In the genomic region with DNA sequence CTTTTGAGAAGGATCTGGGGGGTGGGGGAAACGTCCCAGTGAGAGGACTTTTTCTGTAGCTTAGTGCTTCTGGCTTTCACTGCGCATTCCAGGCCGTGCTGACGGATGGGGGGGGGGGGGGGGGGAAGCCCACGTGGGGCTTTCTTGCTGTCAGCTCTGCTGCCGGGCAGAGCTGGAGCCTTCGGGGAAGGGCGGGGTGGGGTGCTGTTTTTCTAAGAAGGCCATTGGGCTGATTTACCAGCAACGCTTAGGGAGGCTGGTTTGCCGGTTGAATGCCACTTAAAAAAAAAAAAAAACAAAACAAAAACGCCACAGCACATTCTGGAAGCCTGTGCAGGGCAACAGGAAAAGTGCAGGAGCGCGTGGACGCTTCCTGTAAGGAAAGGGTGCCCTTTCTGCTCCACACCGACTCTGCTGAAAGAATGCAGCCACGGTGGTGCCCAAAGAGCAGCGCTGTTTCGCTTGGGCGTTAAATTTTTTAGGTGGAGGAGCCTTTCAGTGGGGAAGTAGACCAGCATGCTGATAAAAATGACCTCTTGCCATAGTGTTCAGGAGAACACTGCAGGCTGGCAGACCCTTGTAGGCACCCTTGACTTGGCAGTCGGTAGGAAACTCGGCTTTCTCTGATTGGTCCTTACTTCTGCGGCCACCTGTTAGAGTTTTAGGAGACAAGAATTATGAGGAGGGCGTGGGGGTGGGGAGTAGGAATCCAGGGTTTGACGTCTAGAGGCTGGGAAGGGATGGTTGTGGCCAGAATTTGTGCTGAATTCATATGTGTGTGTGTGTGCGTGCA, we compare ENCODE assay signal across 7 mouse cellular contexts. TPM values are rescaled to one million over a fixed set of nuclear protein-coding genes. Genes with fewer than 3 reads are reported as not detected.
DNase-seq lines count a peak whose midpoint lies in the region; ATAC-seq and TF ChIP-seq lines count a peak whose summit lies in the region.

No protein-coding gene starts in this region.

- H3K27ac ChIP-seq in forebrain, postnatal 0 days (ENCODE audit: low read depth, low read length), result no peak overlapping the region
- H3K27ac ChIP-seq in stomach, embryonic 16.5 days (ENCODE audit: low read length), result peak overlapping the region; percentile 82

- H3K9ac ChIP-seq in forebrain, postnatal 0 days, result peak overlapping the region; percentile 11; the same call in 1 of the 2 replicates
- H3K9ac ChIP-seq in stomach, embryonic 16.5 days (ENCODE audit: low read length), result peak overlapping the region; percentile 85

- peak; percentile 43 for DNase-seq in ES-CJ7 (ENCODE audit: low read depth, low spot score)
- peak; percentile 48 for DNase-seq in adrenal gland, adult 8-10 months
- no peak for DNase-seq in forebrain, postnatal 0 days
- DNase-seq in kidney, adult 9 months, result peak; percentile 72
- DNase-seq in lung, postnatal 10 days, result peak; percentile 75
- DNase-seq in layer of hippocampus, postnatal 10 days (ENCODE audit: low spot score in 2 of 2), result no peak

- no peaks in the 10 kb centered on the region for H3K9me3 ChIP-seq in forebrain, postnatal 0 days (ENCODE audit: low read length)
- H3K9me3 ChIP-seq in stomach, embryonic 16.5 days (replicated peaks; ENCODE audit: control insufficient read depth, low read length), result no peaks in the 10 kb centered on the region

- TF ChIP-seq CTCF in forebrain, postnatal 0 days (IDR thresholded peaks at IDR 0.05; ENCODE audit: low read depth), result no peak

- 6% methylated on average over 25 of the region's 25 CpGs for WGBS in forebrain, postnatal 0 days
- 4% methylated on average over 25 of the region's 25 CpGs for WGBS in stomach, embryonic 16.5 days

- 0 out of 2 replicates have a peak, but pooled peaks cover 10% of the 10 kb centered on the region for H3K4me1 ChIP-seq in forebrain, postnatal 0 days (ENCODE audit: insufficient read depth)
- peaks cover 39% of the 10 kb centered on the region for H3K4me1 ChIP-seq in stomach, embryonic 16.5 days (ENCODE audit: control insufficient read depth, insufficient read depth, low read length)

- no peak for ATAC-seq in forebrain, postnatal 0 days
- ATAC-seq in stomach, embryonic 16.5 days (ENCODE audit: insufficient read depth, low FRiP score), result no peak

- H3K27me3 ChIP-seq in forebrain, postnatal 0 days (ENCODE audit: insufficient read depth, low read length), result no peaks in the 10 kb centered on the region
- H3K27me3 ChIP-seq in stomach, embryonic 16.5 days (ENCODE audit: control insufficient read depth, insufficient read depth, low read length), result no peaks in the 10 kb centered on the region

- peak overlapping the region; percentile 99 for H3K4me2 ChIP-seq in forebrain, postnatal 0 days (ENCODE audit: low read depth)
- H3K4me2 ChIP-seq in stomach, embryonic 16.5 days (ENCODE audit: low read depth, low read length), result peak overlapping the region; percentile 96

- H3K4me3 ChIP-seq in forebrain, postnatal 0 days (ENCODE audit: low read depth, low read length), result peak overlapping the region; percentile 58
- H3K4me3 ChIP-seq in stomach, embryonic 16.5 days (replicated peaks; ENCODE audit: low read length), result peak overlapping the region; percentile 67

- no peaks in the 10 kb centered on the region for H3K36me3 ChIP-seq in forebrain, postnatal 0 days (ENCODE audit: insufficient read depth)
- no peaks in the 10 kb centered on the region for H3K36me3 ChIP-seq in stomach, embryonic 16.5 days (ENCODE audit: control insufficient read depth, insufficient read depth, low read length)

RNA-seq across cellular contexts. Expression of gene Gadd45g, which starts 3.0 kb away (rescaled TPM):
- 10 to 100 TPM; 13.3 to 61.3 (median 18.6) TPM for total RNA-seq in adrenal gland, adult 8-10 months (2022)
- total RNA-seq in forebrain, postnatal 0 days (2014; rRNA removed), result 13.8 and 13.9 TPM in 2 replicates
- 34.3 and 35.1 TPM in 2 replicates for polyA plus RNA-seq in forebrain, postnatal 0 days (2015; fragmentation: Nextera tagmentation; extraction: Ambion mirVana)
- polyA plus RNA-seq in stomach, embryonic 16.5 days (2015; fragmentation: Nextera tagmentation; extraction: Ambion mirVana), result 41.4 and 44.0 TPM in 2 replicates
- total RNA-seq in layer of hippocampus, postnatal 10 days (2021), result 10 to 100 TPM; 22.0 to 23.1 TPM

RNA-seq across cellular contexts. Expression of gene Sema4d, which starts 55.9 kb away (rescaled TPM):
- 10 to 100 TPM in 3 of 4 experiments, 1 to 10 TPM in 1; 8.9 to 23.2 (median 16.2) TPM for total RNA-seq in adrenal gland, adult 8-10 months (2022)
- total RNA-seq in forebrain, postnatal 0 days (2014; rRNA removed), result 10.2 and 16.5 TPM in 2 replicates
- polyA plus RNA-seq in forebrain, postnatal 0 days (2015; fragmentation: Nextera tagmentation; extraction: Ambion mirVana), result 9.8 and 14.2 TPM in 2 replicates
- polyA plus RNA-seq in stomach, embryonic 16.5 days (2015; fragmentation: Nextera tagmentation; extraction: Ambion mirVana), result 11.5 and 14.1 TPM in 2 replicates
- total RNA-seq in layer of hippocampus, postnatal 10 days (2021), result 10 to 100 TPM; 85.2 to 96.2 TPM

Comparison
In these comparisons a context has a peak if more than half of its experiments do, and no peak if none do; other contexts are left out.
1. DNase-seq: peak in ES-CJ7 (single experiment), adrenal gland, adult 8-10 months (single experiment), kidney, adult 9 months (single experiment) and lung, postnatal 10 days (single experiment); none in forebrain, postnatal 0 days (single experiment) and layer of hippocampus, postnatal 10 days (0 of 2).